Mouse (Mus musculus) midbrain, postnatal 0 days (tissue): ENCODE measurements around the gene Rtn4rl1. TPM values are rescaled to one million over a fixed set of nuclear protein-coding genes. Genes with fewer than 3 reads are reported as not detected.
"Not testable (repeated sequence)": the region's sequence is repeated elsewhere in the genome, so short reads cannot be mapped to it uniquely, and the experiment has no call there.

Source experiments
- ATAC-seq: fragments of 200-750 bp; cut with Nextera tagmentation; 2 replicates; pipeline ENCODE4 v1.8.0; 2017; ENCODE audit warnings: moderate number of reproducible peaks, mild to moderate bottlenecking, moderate TSS enrichment, moderate library complexity; ENCODE audit not compliant: low FRiP score
- DNase-seq: peaks from one replicate; pipeline ENCODE4 v3.0.0-alpha.2; 2015; ENCODE audit warnings: low spot score
- H3K27ac ChIP-seq: fragments of 300-500 bp; sonication (generic); 2 replicates; pipeline ENCODE4 v1.5.1; 2014; ENCODE audit warnings: low read depth, mild to moderate bottlenecking, low read length, mixed read lengths
- H3K27me3 ChIP-seq: fragments of 300-500 bp; sonication (generic); 2 replicates; pipeline ENCODE4 v1.6.1; 2014; ENCODE audit warnings: low read length, control low read depth, mixed read lengths; ENCODE audit not compliant: insufficient read depth
- H3K36me3 ChIP-seq: fragments of 300-500 bp; sonication (generic); 2 replicates; pipeline ENCODE4 v1.6.1; 2014; ENCODE audit warnings: low read length, control low read depth, mixed read lengths; ENCODE audit not compliant: insufficient read depth
- H3K4me1 ChIP-seq: fragments of 300-500 bp; sonication (generic); 2 replicates; pipeline ENCODE4 v1.6.1; 2014; ENCODE audit warnings: mild to moderate bottlenecking, control low read depth, antibody characterized with exemption, low read length, mixed read lengths; ENCODE audit not compliant: insufficient read depth
- H3K4me2 ChIP-seq: fragments of 300-500 bp; sonication (generic); 2 replicates; pipeline ENCODE4 v1.6.1; 2014; ENCODE audit warnings: low read depth, mild to moderate bottlenecking, low read length, mixed read lengths; ENCODE audit not compliant: poor library complexity, severe bottlenecking
- H3K4me3 ChIP-seq: fragments of 300-500 bp; sonication (generic); 2 replicates; pipeline ENCODE4 v1.5.1; 2014; ENCODE audit warnings: low read depth, mild to moderate bottlenecking, low read length, moderate library complexity
- H3K9ac ChIP-seq: fragments of 300-500 bp; sonication (generic); replicated peaks from 2 replicates; pipeline ENCODE4 v1.6.1; 2014; ENCODE audit warnings: mild to moderate bottlenecking, low read length, moderate library complexity, mixed read lengths; ENCODE audit not compliant: poor library complexity, severe bottlenecking
- H3K9me3 ChIP-seq: fragments of 300-500 bp; sonication (generic); 2 replicates; pipeline ENCODE4 v1.6.1; 2016; ENCODE audit warnings: low read length, control low read depth
- CTCF ChIP-seq: IDR thresholded peaks from 2 replicates; pipeline ENCODE4 v1.5.1; 2016; ENCODE audit warnings: antibody characterized with exemption, mild to moderate bottlenecking
- WGBS: fragments of 180-500 bp; shearing (Covaris S2); extraction: QIAGEN DNeasy Blood & Tissue Kit; methylation state at CpG from one replicate; pipeline ENCODE4 v1.1.7; 2014; 5-methylcytosine and 5-hydroxymethylcytosine counted together
- polyA plus RNA-seq: library from polyadenylated mRNA; unstranded; fragments of >200 nt; fragmentation: Nextera tagmentation; extraction: Ambion mirVana; gene quantifications from 2 replicates; pipeline ENCODE4 v1.2.1, GENCODE M21; 2015
- total RNA-seq: library from RNA; depleted of rRNA; stranded (reverse); fragments of >200 nt; gene quantifications from 2 replicates; pipeline ENCODE4 v1.2.3, GENCODE M21; 2014

The Rtn4rl1 gene
- total and polyA plus RNA-seq, 2 experiments from 2014 or later: 17.5 to 18.5 TPM

- no peak overlapping the region for H3K9ac ChIP-seq
- no peak overlapping the region for H3K27ac ChIP-seq
- H3K9me3 ChIP-seq: no peaks in the 10 kb centered on the region
- no peak for TF ChIP-seq CTCF
- H3K27me3 ChIP-seq: no peaks in the 10 kb centered on the region
- no peak for DNase-seq
- no peaks in the 10 kb centered on the region for H3K36me3 ChIP-seq
- no peak overlapping the region for H3K4me2 ChIP-seq
- peaks cover 15% of the 10 kb centered on the region for H3K4me1 ChIP-seq
- no peak overlapping the region for H3K4me3 ChIP-seq
- WGBS: 72% methylated on average over 9 of the region's 9 CpGs
- ATAC-seq: no peak
These were observed 101.3 kb downstream of the Rtn4rl1 start for GRCm38 (mm10) chr11:75294862-75295261.

- H3K4me2 ChIP-seq, H3K36me3 ChIP-seq, H3K27me3 ChIP-seq, ATAC-seq, DNase-seq, H3K27ac ChIP-seq, H3K9me3 ChIP-seq, H3K4me3 ChIP-seq, H3K9ac ChIP-seq: not testable (repeated sequence)
- H3K4me1 ChIP-seq: peaks cover 15% of the 10 kb centered on the region
- 92% methylated on average over 4 of the region's 5 CpGs for WGBS
These were observed 102.0 kb downstream of the Rtn4rl1 start for GRCm38 (mm10) chr11:75295534-75295933.

GRCm38 (mm10) chr11:75296406-75297005 lies 102.9 kb downstream of the Rtn4rl1 start:
- ATAC-seq (no peak), DNase-seq (no peak)
- Histone ChIP-seq H3K4me2 (no peak overlapping the region), H3K9me3 (no peaks in the 10 kb centered on the region), H3K9ac (no peak overlapping the region), H3K4me3 (no peak overlapping the region), H3K36me3 (peaks cover 3% of the 10 kb centered on the region; the same call in 1 of the 2 replicates), H3K4me1 (peaks cover 15% of the 10 kb centered on the region), H3K27ac (no peak overlapping the region), H3K27me3 (no peaks in the 10 kb centered on the region)
- WGBS: 89% methylated on average over 9 of the region's 9 CpGs
- no peak for TF ChIP-seq CTCF

- no peak overlapping the region for H3K9ac ChIP-seq
- H3K4me3 ChIP-seq: no peak overlapping the region
- H3K9me3 ChIP-seq: no peaks in the 10 kb centered on the region
- no peak for DNase-seq
- no peak for TF ChIP-seq CTCF
- ATAC-seq: no peak
- no peaks in the 10 kb centered on the region for H3K27me3 ChIP-seq
- H3K27ac ChIP-seq: no peak overlapping the region
- peaks cover 3% of the 10 kb centered on the region for H3K36me3 ChIP-seq
- H3K4me2 ChIP-seq: no peak overlapping the region
- H3K4me1 ChIP-seq: peaks cover 7% of the 10 kb centered on the region
- WGBS: 84% methylated on average over 9 of the region's 9 CpGs
These were observed 104.0 kb downstream of the Rtn4rl1 start for GRCm38 (mm10) chr11:75297631-75298030.

- no peak for ATAC-seq
- Histone ChIP-seq H3K4me3 (no peak overlapping the region), H3K27ac (no peak overlapping the region)
These were observed 104.9 kb downstream of the Rtn4rl1 start for GRCm38 (mm10) chr11:75298491-75298890.

GRCm38 (mm10) chr11:75299786-75300185 lies 106.2 kb downstream of the Rtn4rl1 start:
- no peaks in the 10 kb centered on the region for H3K27me3 ChIP-seq
- no peak for ATAC-seq
- 32% methylated on average over 10 of the region's 10 CpGs for WGBS
- H3K4me1 ChIP-seq: no peaks in the 10 kb centered on the region; the same call in 1 of the 2 replicates
- no peak overlapping the region for H3K9ac ChIP-seq
- no peak overlapping the region for H3K4me3 ChIP-seq
- no peaks in the 10 kb centered on the region for H3K9me3 ChIP-seq
- no peak overlapping the region for H3K4me2 ChIP-seq
- H3K27ac ChIP-seq: no peak overlapping the region
- TF ChIP-seq CTCF: no peak
- DNase-seq: peak; percentile 53
- H3K36me3 ChIP-seq: peaks cover 4% of the 10 kb centered on the region

More at GRCm38 (mm10) chr11:75298491-75298890, 104.9 kb downstream of the Rtn4rl1 start:
- no peak for TF ChIP-seq CTCF
- Histone ChIP-seq H3K36me3 (peaks cover 3% of the 10 kb centered on the region), H3K9ac (no peak overlapping the region), H3K4me1 (peaks cover 6% of the 10 kb centered on the region), H3K27me3 (no peaks in the 10 kb centered on the region), H3K4me2 (no peak overlapping the region), H3K9me3 (no peaks in the 10 kb centered on the region)
- 41% methylated on average over 11 of the region's 11 CpGs for WGBS
- DNase-seq: no peak
